Mouse (Mus musculus) induced T-regulatory cell, adult 2 months (primary cell): ENCODE data around the gene Rnf141.

Source experiments
- DNase-seq: peaks from one replicate; pipeline ENCODE4 v3.0.0-alpha.2; 2012; ENCODE audit warnings: low read depth

The Rnf141 gene

DNA sequence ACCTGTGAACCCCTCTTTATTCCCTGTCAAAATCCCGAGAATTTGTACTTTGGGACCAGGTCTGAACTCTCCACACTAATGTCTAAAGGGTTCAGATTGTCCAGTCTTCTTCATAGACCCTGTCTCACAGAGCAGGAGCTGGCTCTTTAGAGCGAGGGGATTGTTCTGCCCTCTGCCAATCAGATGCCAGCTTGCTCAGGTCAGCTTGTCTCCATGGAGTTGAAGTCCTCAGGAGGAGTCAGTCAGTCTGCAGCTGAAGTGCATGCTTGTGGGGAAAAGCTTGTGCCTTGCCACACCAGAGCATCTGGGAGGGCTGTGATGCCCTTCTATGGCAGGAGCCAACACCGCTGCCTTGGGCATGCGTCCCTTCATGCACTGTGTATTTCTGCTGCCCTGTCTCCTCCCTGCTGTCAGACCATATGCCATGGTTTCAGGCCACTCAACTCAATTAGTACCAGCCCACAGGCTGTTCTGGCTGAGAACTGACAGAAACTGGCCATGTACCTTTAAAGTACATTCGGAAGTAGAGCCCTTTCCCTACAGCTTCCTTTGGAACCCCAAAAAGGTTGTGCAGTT is 81.6 kb downstream of the Rnf141 start:
- DNase-seq: no peak

DNA sequence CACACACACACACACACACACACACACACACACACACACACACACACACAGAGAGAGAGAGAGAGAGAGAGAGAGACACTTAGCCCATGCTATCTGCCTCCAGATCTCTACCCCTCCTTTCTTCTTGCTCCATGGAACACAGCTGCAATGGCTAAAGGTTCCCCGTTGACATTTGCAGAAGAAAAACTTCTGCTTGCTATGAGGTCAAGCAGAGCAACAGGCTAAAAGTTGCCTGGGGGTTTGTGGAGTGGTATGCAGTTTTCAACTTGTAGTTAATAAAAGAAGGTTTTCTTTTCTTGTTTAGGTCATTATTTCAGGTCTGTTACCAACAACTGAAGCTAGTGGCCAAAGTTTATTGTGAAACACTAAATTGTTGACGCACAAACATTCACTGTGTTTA is 87.8 kb downstream of the Rnf141 start:
- DNase-seq: no peak

DNA sequence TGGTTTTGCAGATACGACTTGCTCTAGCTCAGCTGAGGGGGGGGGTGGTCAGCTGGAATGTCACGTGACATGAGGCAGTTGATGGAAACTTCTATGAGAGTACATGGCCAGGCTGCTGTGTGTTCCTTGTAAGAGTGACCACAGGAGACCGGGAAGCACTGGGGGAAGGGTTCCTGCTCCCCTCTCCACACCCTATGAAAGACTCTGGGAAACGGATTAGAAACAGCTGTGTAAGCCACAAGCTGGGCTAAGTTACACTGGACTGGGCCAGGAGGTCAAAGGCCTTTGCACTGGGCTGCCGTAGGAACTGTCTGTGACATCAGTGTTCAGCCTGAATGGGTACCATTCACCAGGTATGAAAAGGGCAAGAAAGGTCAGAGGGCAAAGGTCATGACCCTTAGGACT is 90.3 kb downstream of the Rnf141 start:
- DNase-seq: no peak

DNA sequence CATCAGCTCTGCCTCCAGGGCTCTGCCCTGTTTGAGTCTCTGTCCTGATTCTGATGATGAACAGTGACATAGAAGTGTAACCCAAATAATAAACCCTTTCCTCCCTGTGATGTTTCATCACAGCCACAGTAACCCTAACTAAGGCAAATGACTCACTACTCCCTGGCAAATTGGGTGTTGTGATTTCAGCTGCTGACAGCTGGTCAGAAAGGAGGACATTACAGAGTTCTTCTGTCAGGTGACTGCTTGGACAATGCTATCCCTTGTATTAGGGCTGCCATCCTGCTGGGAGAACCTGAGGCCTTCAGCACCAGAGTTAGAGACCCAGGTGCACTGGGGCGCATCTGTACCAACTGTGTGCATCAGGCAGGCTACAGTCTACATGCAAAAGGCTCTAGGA is 90.9 kb downstream of the Rnf141 start:
- no peak for DNase-seq

DNA sequence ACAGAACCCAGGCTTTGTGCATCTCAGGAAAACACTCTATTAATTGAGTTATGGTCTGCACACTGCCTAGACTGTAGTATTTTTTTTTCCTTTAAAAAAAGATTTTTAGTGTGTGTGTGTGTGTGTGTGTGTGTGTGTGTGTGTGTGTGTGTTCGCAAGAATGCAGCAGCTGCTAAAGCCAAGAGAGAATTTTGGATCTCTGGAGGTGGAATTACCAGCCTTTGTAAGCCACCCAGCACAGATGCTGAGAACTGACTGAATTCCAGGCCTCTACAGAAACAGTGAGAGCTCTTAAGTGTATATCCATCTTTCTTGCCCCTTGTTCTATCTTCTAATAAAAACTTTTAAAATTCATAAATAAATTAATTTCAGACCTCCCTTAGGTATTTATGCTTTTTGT is 92.6 kb downstream of the Rnf141 start:
- no peak for DNase-seq

DNA sequence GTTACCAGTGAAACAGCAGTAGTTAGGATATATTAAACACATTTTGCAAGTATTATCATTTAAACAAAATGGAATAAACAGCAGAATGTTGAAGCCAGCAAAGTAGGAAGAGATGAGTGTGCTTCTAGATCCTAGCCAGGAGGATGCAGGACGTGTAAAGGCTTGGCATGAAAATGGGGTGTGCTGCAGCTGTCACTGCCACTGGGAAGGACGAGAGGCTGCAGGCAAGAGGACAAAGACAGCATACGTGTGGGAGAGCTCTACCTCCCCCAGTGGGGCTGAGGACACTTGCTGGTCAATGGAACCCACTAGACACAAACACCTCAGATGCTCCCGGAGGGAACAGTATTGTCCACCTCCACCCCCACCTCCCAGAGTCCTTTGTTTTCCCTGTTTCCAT is 93.4 kb downstream of the Rnf141 start:
- DNase-seq: no peak
